Mouse (Mus musculus): ENCODE results near the gene Gsto1.

DNA sequence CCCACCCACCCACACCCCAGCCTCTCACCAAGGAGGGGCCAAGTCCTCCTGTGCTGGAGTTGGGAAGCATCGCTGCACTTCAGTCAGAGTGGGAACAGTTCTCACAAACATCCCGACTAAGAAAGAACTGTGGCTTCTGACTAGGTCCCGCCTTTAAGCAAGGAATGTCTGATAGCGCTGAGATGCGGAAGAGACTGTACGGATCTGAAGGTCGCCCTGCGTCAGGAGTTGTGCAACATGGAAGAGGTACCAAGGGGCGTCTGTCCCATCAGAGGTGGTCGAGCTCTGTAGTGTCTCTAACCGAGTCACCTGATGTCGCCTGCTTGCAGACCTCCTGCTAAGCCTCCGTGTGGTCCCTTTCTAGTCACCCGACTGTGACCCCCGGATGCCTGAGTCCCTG is 21.5 kb downstream of the Gsto1 start:
- TF ChIP-seq GATA1 (IDR thresholded peaks at IDR 0.05; ENCODE audit: low read length) = no peak
- no peak for TF ChIP-seq TAL1 (IDR thresholded peaks at IDR 0.05; ENCODE audit: low read length)

Measured in erythroblast, embryonic 14.5 days (primary cell).